Mouse (Mus musculus) liver, adult 2 months (tissue): Measurements from ENCODE around the gene Ffar2. TPM values are rescaled to one million over a fixed set of nuclear protein-coding genes. Genes with fewer than 3 reads are reported as not detected.
"Not testable (repeated sequence)": the region's sequence is repeated elsewhere in the genome, so short reads cannot be mapped to it uniquely, and the experiment has no call there.

Source experiments
- DNase-seq: peaks from one replicate; pipeline ENCODE4 v3.0.0-alpha.2; 2011; ENCODE audit warnings: low read depth, low spot score; ENCODE audit errors: extremely low read depth
- H3K27ac ChIP-seq: fragments of 200-500 bp; replicated peaks from 2 replicates; pipeline ENCODE4 v1.5.1; 2012; ENCODE audit warnings: low read depth, mild to moderate bottlenecking, control low read depth, inconsistent platforms, low read length; ENCODE audit not compliant: insufficient read depth
- H3K27me3 ChIP-seq: fragments of 200-500 bp; 2 replicates; pipeline ENCODE4 v1.6.1; 2012; ENCODE audit warnings: mild to moderate bottlenecking, moderate library complexity, low read length, inconsistent platforms; ENCODE audit not compliant: control insufficient read depth, insufficient read depth
- H3K36me3 ChIP-seq: fragments of 200-500 bp; 2 replicates; pipeline ENCODE4 v1.6.1; 2012; ENCODE audit warnings: low read length, inconsistent platforms; ENCODE audit not compliant: control insufficient read depth, insufficient read depth
- H3K4me1 ChIP-seq: fragments of 200-500 bp; 2 replicates; pipeline ENCODE4 v1.6.1; 2011; ENCODE audit warnings: low read length; ENCODE audit not compliant: control insufficient read depth, insufficient read depth
- H3K4me3 ChIP-seq: fragments of 200-500 bp; 2 replicates; pipeline ENCODE4 v1.5.1; 2011; ENCODE audit warnings: low read depth, mild to moderate bottlenecking, control low read depth, low read length, moderate library complexity; ENCODE audit not compliant: insufficient read depth
- H3K79me2 ChIP-seq: fragments of 200-500 bp; 2 replicates; pipeline ENCODE4 v1.6.1; 2012; ENCODE audit warnings: inconsistent platforms, mild to moderate bottlenecking, low read length, moderate library complexity; ENCODE audit not compliant: control insufficient read depth, insufficient read depth
- H3K9ac ChIP-seq: fragments of 200-500 bp; 2 replicates; pipeline ENCODE4 v1.6.1; 2012; ENCODE audit warnings: low read depth, mild to moderate bottlenecking, control low read depth, inconsistent platforms, low read length
- CTCF ChIP-seq: fragments of 200-500 bp; IDR thresholded peaks from 2 replicates; pipeline ENCODE4 v1.5.1; 2011; ENCODE audit warnings: low read depth, low read length, control low read depth
- POLR2A ChIP-seq: fragments of 200-500 bp; IDR thresholded peaks from 2 replicates; pipeline ENCODE4 v1.6.1; 2011; ENCODE audit warnings: low read length, control low read depth; ENCODE audit not compliant: insufficient read depth; ENCODE audit errors: extremely low read depth
- WGBS: fragments of 180-500 bp; shearing (Covaris S2); methylation state at CpG from one replicate; pipeline ENCODE4 v1.1.7; 2018; 5-methylcytosine and 5-hydroxymethylcytosine counted together
- polyA plus RNA-seq: library from polyadenylated mRNA; depleted of rRNA; stranded (reverse); fragments of >200 nt; gene quantifications from 2 replicates; pipeline ENCODE4 v1.2.3, GENCODE M21; 2012
- total RNA-seq: library from RNA; depleted of rRNA; stranded (reverse); fragments of >200 nt; gene quantifications from 2 replicates; pipeline ENCODE4 v1.2.3, GENCODE M21; 2014

Gene Ffar2
- total and polyA plus RNA-seq, 2 experiments = 0.09 TPM; not detected in 1

GRCm38 (mm10) chr7:30832261-30832660 is 8.7 kb upstream of the Ffar2 start:
- no peak for DNase-seq
- WGBS = 83% methylated on average over 11 of the region's 17 CpGs

GRCm38 (mm10) chr7:30829428-30829827 is 5.9 kb upstream of the Ffar2 start:
- TF ChIP-seq POLR2A (no peak), CTCF (no peak)

More at GRCm38 (mm10) chr7:30832261-30832660, 8.7 kb upstream of the Ffar2 start:
- H3K4me3 ChIP-seq = no peak overlapping the region
- no peaks in the 10 kb centered on the region for H3K4me1 ChIP-seq
- H3K36me3 ChIP-seq = no peaks in the 10 kb centered on the region
- no peak overlapping the region for H3K27ac ChIP-seq
- 0 out of 2 replicates have a peak, but pooled peaks cover 2% of the 10 kb centered on the region for H3K27me3 ChIP-seq
- H3K79me2 ChIP-seq = no peaks in the 10 kb centered on the region
- no peak overlapping the region for H3K9ac ChIP-seq
- TF ChIP-seq CTCF (no peak), POLR2A (no peak)

GRCm38 (mm10) chr7:30828871-30829270 is 5.3 kb upstream of the Ffar2 start:
- H3K27me3 ChIP-seq, H3K9ac ChIP-seq, H3K79me2 ChIP-seq, H3K27ac ChIP-seq, H3K36me3 ChIP-seq, H3K4me3 ChIP-seq, H3K4me1 ChIP-seq, DNase-seq: not testable (repeated sequence)

More at GRCm38 (mm10) chr7:30829428-30829827, 5.9 kb upstream of the Ffar2 start:
- DNase-seq = no peak
- Histone ChIP-seq H3K9ac (no peak overlapping the region), H3K36me3 (no peaks in the 10 kb centered on the region), H3K4me3 (no peak overlapping the region), H3K79me2 (no peaks in the 10 kb centered on the region), H3K27ac (no peak overlapping the region), H3K4me1 (no peaks in the 10 kb centered on the region), H3K27me3 (0 out of 2 replicates have a peak, but pooled peaks cover 2% of the 10 kb centered on the region)
- WGBS = 79% methylated on average over 3 of the region's 3 CpGs

DNA sequence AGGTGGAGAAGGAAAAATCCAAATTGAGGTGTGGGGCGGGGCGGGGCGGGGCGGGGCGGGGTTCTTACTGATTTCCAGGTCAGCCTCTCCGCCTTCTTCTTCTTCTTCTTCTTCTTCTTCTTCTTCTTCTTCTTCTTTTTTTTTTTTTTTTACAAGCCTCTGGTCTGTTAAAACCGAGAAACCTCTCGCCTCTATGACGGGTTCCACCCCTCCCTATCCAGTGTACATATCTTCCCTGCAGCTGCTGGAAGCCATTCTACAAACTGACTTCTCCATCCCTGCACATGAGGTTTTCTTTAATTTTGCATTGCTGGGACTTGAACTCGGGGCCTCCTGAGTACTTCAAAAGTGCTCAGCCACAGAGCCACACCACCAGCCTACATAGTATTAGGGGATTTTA is 3.1 kb upstream of the Ffar2 start:
- Histone ChIP-seq H3K27ac (no peak overlapping the region), H3K36me3 (no peaks in the 10 kb centered on the region), H3K4me3 (no peak overlapping the region), H3K27me3 (no peaks in the 10 kb centered on the region), H3K79me2 (no peaks in the 10 kb centered on the region), H3K4me1 (no peaks in the 10 kb centered on the region), H3K9ac (no peak overlapping the region)
- no peak for TF ChIP-seq CTCF
- no peak for TF ChIP-seq POLR2A
- DNase-seq = no peak
- WGBS = 92% methylated on average over 10 of the region's 10 CpGs

GRCm38 (mm10) chr7:30824306-30824705 is 731 bp upstream of the Ffar2 start:
- Histone ChIP-seq H3K4me1 (peaks cover 3% of the 10 kb centered on the region; the same call in 1 of the 2 replicates), H3K27ac (no peak overlapping the region), H3K9ac (no peak overlapping the region), H3K4me3 (no peak overlapping the region), H3K79me2 (no peaks in the 10 kb centered on the region), H3K36me3 (no peaks in the 10 kb centered on the region), H3K27me3 (no peaks in the 10 kb centered on the region)
- no peak for TF ChIP-seq POLR2A
- no peak for TF ChIP-seq CTCF
- WGBS = 49% methylated on average over 3 of the region's 3 CpGs
- peak; percentile 90 for DNase-seq

DNA sequence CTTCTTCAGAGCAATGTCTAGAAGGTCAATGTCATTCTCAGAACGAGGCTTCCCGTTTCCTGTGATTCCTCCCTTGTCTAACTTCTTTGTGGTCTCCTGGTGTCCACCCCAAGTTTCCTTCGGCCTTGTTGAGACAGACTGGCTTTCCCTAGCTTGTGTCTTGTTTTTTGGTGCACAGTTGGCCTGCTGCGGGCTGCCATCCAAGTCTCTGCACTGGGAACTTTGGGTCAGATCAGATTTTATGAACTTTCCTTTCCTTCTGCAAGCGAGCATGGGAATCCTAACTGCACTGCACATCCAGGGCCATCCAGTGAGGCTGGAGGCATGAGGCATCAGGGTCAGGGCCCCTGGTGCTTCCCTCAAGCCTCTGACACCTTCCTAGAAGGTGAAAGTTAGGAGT is 2.0 kb downstream of the Ffar2 start:
- Histone ChIP-seq H3K27ac (no peak overlapping the region), H3K4me1 (peaks cover 3% of the 10 kb centered on the region; the same call in 1 of the 2 replicates), H3K9ac (no peak overlapping the region), H3K79me2 (no peaks in the 10 kb centered on the region), H3K36me3 (no peaks in the 10 kb centered on the region), H3K27me3 (no peaks in the 10 kb centered on the region), H3K4me3 (no peak overlapping the region)
- DNase-seq = no peak
- no peak for TF ChIP-seq POLR2A
- no peak for TF ChIP-seq CTCF
- 69% methylated on average over 5 of the region's 5 CpGs for WGBS
